28 mouse cellular contexts compared by ENCODE assay signal in genomic region chr11:67666129-67666528, GRCm38 (mm10). TPM values are rescaled to one million over a fixed set of nuclear protein-coding genes. Genes with fewer than 3 reads are reported as not detected.
"Had no signal": no experiment of that assay in that cellular context is flagged by ENCODE, and none has a peak within 500 bp of the region (broad histone marks: within the 10 kb centered on the region; RNA-seq: fewer than 3 reads in every experiment).

No protein-coding gene starts in this region.

- H3K4me3 ChIP-seq: kidney, embryonic 15.5 days; limb, embryonic 10.5 days; limb, embryonic 13.5 days; liver, embryonic 12.5 days; liver, embryonic 15.5 days had no signal

- H3K4me1 ChIP-seq: kidney, embryonic 15.5 days; liver, embryonic 12.5 days; liver, embryonic 15.5 days had no signal

- DNase-seq: kidney, adult 8-10 months; kidney, postnatal 10 days; kidney, postnatal 36 days; liver; lung, adult 2 months; lung, postnatal 14 days; lung, postnatal 4 days; midbrain, embryonic 14.5 days; right cerebral cortex, adult 18-20 months; right cerebral cortex, postnatal 14 days; right cerebral cortex, postnatal 4 days; thymus, adult 2 months; thymus, postnatal 14 days; thymus, postnatal 4 days had no signal

- ATAC-seq: liver, embryonic 12.5 days had no signal

- H3K27ac ChIP-seq: kidney, embryonic 15.5 days; limb, embryonic 10.5 days; limb, embryonic 13.5 days; liver, embryonic 12.5 days; liver, embryonic 15.5 days; stomach, postnatal 0 days had no signal

RNA-seq across cellular contexts. Expression of gene Rcvrn, which starts 29.0 kb away (rescaled TPM):
- total RNA-seq: megakaryocyte progenitor cell, adult 5-6 weeks; megakaryocyte-erythroid progenitor cell, adult 5-6 weeks; midbrain, postnatal 0 days had no signal
- polyA plus RNA-seq: kidney, embryonic 15.5 days; limb, embryonic 10.5 days; limb, embryonic 13.5 days; liver, embryonic 12.5 days; liver, embryonic 15.5 days; lung, embryonic 16.5 days; midbrain, embryonic 11.5 days; midbrain, embryonic 14.5 days; midbrain, postnatal 0 days; neural tube, embryonic 11.5 days; neural tube, embryonic 14.5 days; stomach, embryonic 14.5 days; stomach, postnatal 0 days had no signal
